Mouse (Mus musculus): ENCODE data around the gene Gm26657. TPM values are rescaled to one million over a fixed set of nuclear protein-coding genes. Genes with fewer than 3 reads are reported as not detected.

Gene Gm26657
- polyA plus RNA-seq, 1 experiment from 2014 or later, result not detected

- WGBS, result 46% methylated on average over 9 of the region's 9 CpGs
- Histone ChIP-seq H3K36me3 (ENCODE audit: control insufficient read depth, insufficient read depth, low read length) (no peaks in the 10 kb centered on the region), H3K27me3 (ENCODE audit: control insufficient read depth, insufficient read depth, low read length) (no peaks in the 10 kb centered on the region), H3K4me3 (ENCODE audit: low read length) (no peak overlapping the region), H3K4me1 (ENCODE audit: control insufficient read depth, insufficient read depth, low read length) (no peaks in the 10 kb centered on the region), H3K4me2 (replicated peaks; ENCODE audit: low read depth, low read length) (no peak overlapping the region), H3K27ac (ENCODE audit: low read depth, low read length) (no peak overlapping the region), H3K9me3 (ENCODE audit: control insufficient read depth, low read length) (no peaks in the 10 kb centered on the region), H3K9ac (ENCODE audit: low read depth, low read length) (no peak overlapping the region)
- no peak for ATAC-seq (ENCODE audit: low FRiP score, low TSS enrichment)
Observed at GRCm38 (mm10) chr4:56720403-56720802, 19.5 kb upstream of the Gm26657 start.

DNA sequence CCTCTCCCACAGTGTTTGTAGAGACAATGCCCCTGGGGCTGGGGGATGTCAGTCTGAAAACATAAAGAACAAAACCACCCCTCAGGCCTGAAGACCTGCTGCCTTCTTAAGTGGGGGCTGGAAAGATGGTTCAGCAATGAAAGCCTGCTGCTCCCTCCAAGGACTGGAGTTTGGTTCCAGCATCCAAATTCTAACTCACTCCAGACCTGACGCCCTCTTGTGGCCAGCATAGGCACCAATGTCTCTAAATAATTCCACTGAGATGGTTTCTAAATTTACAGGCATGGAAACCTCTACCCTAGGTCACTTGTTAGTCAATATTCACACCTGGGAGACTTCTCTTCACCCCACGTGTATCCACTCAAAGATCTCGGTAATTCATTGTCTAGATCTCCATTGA is 18.4 kb upstream of the Gm26657 start:
- Histone ChIP-seq H3K36me3 (ENCODE audit: control insufficient read depth, insufficient read depth, low read length) (no peaks in the 10 kb centered on the region), H3K27ac (ENCODE audit: low read depth, low read length) (no peak overlapping the region), H3K4me3 (ENCODE audit: low read length) (no peak overlapping the region), H3K4me2 (replicated peaks; ENCODE audit: low read depth, low read length) (no peak overlapping the region), H3K9ac (ENCODE audit: low read depth, low read length) (no peak overlapping the region), H3K27me3 (ENCODE audit: control insufficient read depth, insufficient read depth, low read length) (no peaks in the 10 kb centered on the region), H3K4me1 (ENCODE audit: control insufficient read depth, insufficient read depth, low read length) (no peaks in the 10 kb centered on the region), H3K9me3 (ENCODE audit: control insufficient read depth, low read length) (no peaks in the 10 kb centered on the region)
- ATAC-seq (ENCODE audit: low FRiP score, low TSS enrichment), result no peak
- WGBS, result 35% methylated on average over 3 of the region's 3 CpGs

- no peak for ATAC-seq (ENCODE audit: low FRiP score, low TSS enrichment)
- H3K4me3 ChIP-seq (ENCODE audit: low read length), result no peak overlapping the region
- H3K27ac ChIP-seq (ENCODE audit: low read depth, low read length), result no peak overlapping the region
- no peak overlapping the region for H3K9ac ChIP-seq (ENCODE audit: low read depth, low read length)
- H3K4me2 ChIP-seq (replicated peaks; ENCODE audit: low read depth, low read length), result no peak overlapping the region
- H3K27me3 ChIP-seq (ENCODE audit: control insufficient read depth, insufficient read depth, low read length), result no peaks in the 10 kb centered on the region
- no peaks in the 10 kb centered on the region for H3K9me3 ChIP-seq (ENCODE audit: control insufficient read depth, low read length)
- no peaks in the 10 kb centered on the region for H3K4me1 ChIP-seq (ENCODE audit: control insufficient read depth, insufficient read depth, low read length)
- H3K36me3 ChIP-seq (ENCODE audit: control insufficient read depth, insufficient read depth, low read length), result no peaks in the 10 kb centered on the region
- WGBS, result 50% methylated on average over 6 of the region's 6 CpGs
Observed at GRCm38 (mm10) chr4:56722346-56722745, 17.5 kb upstream of the Gm26657 start.

DNA sequence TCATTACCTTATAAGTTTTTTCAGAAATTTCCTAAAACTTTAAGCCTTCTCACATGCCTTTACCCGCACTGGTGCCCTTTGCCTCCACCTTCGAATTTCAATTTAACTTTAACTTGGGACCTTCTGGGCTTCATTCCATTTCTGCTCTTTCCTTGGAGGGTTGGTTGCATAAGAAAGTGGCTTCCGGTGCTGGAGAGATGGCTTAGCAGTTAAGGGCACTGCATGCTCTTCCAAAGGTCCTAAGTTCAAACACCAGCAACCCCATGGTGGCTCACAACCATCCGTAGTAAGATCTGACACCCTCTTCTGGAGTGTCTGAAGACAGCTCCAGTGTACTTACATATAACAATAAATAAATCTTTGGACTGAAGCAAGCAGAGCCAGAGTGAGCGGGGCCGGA is 16.6 kb upstream of the Gm26657 start:
- Histone ChIP-seq H3K9ac (ENCODE audit: low read depth, low read length) (no peak overlapping the region), H3K27me3 (ENCODE audit: control insufficient read depth, insufficient read depth, low read length) (no peaks in the 10 kb centered on the region), H3K36me3 (ENCODE audit: control insufficient read depth, insufficient read depth, low read length) (no peaks in the 10 kb centered on the region), H3K4me3 (ENCODE audit: low read length) (no peak overlapping the region), H3K4me1 (ENCODE audit: control insufficient read depth, insufficient read depth, low read length) (no peaks in the 10 kb centered on the region), H3K27ac (ENCODE audit: low read depth, low read length) (no peak overlapping the region), H3K4me2 (replicated peaks; ENCODE audit: low read depth, low read length) (no peak overlapping the region), H3K9me3 (ENCODE audit: control insufficient read depth, low read length) (no peaks in the 10 kb centered on the region)
- WGBS, result 90% methylated on average over 6 of the region's 6 CpGs
- ATAC-seq (ENCODE audit: low FRiP score, low TSS enrichment), result no peak

DNA sequence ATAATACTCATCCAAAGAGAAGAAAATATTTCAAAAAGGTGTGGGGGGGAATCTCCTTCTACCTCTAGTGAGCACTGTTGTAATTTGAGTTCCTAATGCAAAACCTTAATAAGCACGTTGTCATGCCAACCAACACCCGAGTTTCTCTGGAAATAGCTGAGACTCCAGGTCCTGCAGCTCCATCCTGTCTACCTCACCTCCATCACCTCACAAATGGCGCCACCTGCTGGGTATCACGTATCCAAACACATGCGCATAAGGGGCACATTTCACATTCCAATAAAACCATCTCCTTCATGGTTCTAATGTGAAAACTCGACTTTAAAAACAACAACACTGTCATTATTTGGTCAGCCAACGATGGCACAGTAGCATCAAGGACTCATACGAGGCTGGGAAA is 14.0 kb upstream of the Gm26657 start:
- WGBS, result 61% methylated on average over 8 of the region's 8 CpGs
- Histone ChIP-seq H3K4me1 (ENCODE audit: control insufficient read depth, insufficient read depth, low read length) (no peaks in the 10 kb centered on the region), H3K27ac (ENCODE audit: low read depth, low read length) (no peak overlapping the region), H3K36me3 (ENCODE audit: control insufficient read depth, insufficient read depth, low read length) (no peaks in the 10 kb centered on the region), H3K27me3 (ENCODE audit: control insufficient read depth, insufficient read depth, low read length) (no peaks in the 10 kb centered on the region), H3K4me3 (ENCODE audit: low read length) (no peak overlapping the region), H3K4me2 (replicated peaks; ENCODE audit: low read depth, low read length) (no peak overlapping the region), H3K9me3 (ENCODE audit: control insufficient read depth, low read length) (no peaks in the 10 kb centered on the region), H3K9ac (ENCODE audit: low read depth, low read length) (no peak overlapping the region)
- no peak for ATAC-seq (ENCODE audit: low FRiP score, low TSS enrichment)

DNA sequence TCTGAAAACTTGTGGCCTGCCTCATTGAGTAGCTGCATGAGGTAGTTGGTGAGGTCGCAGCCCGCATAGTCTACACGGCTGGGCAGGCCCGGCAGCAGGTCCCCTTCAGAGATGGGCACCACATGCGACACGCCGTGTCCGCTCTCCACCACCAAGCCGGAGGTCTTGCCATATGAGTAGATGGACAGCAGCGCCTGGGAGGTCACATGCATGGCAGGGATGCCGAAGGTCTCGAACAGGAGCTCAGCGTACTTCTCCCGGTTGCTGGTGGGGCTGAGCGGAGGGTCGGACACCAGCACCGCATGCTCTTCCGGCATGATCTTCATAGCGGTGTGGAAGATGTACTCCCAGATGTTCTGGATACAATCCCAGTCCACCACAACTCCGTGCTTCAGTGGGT is 741 bp downstream of the Gm26657 start:
- Histone ChIP-seq H3K4me3 (ENCODE audit: low read length) (no peak overlapping the region), H3K27ac (ENCODE audit: low read depth, low read length) (no peak overlapping the region), H3K36me3 (ENCODE audit: control insufficient read depth, insufficient read depth, low read length) (no peaks in the 10 kb centered on the region), H3K9ac (ENCODE audit: low read depth, low read length) (no peak overlapping the region), H3K4me2 (replicated peaks; ENCODE audit: low read depth, low read length) (no peak overlapping the region), H3K27me3 (ENCODE audit: control insufficient read depth, insufficient read depth, low read length) (no peaks in the 10 kb centered on the region), H3K9me3 (ENCODE audit: control insufficient read depth, low read length) (no peaks in the 10 kb centered on the region), H3K4me1 (ENCODE audit: control insufficient read depth, insufficient read depth, low read length) (no peaks in the 10 kb centered on the region)
- WGBS, result 96% methylated on average over 20 of the region's 20 CpGs
- no peak for ATAC-seq (ENCODE audit: low FRiP score, low TSS enrichment)

GRCm38 (mm10) chr4:56741041-56741493 is 1.2 kb downstream of the Gm26657 start, which contains the start of gene Actl7b:
Actl7b (minus strand) TSS chr4:56741443.
- Histone ChIP-seq H3K9me3 (ENCODE audit: control insufficient read depth, low read length) (no peaks in the 10 kb centered on the region), H3K36me3 (ENCODE audit: control insufficient read depth, insufficient read depth, low read length) (no peaks in the 10 kb centered on the region), H3K4me3 (ENCODE audit: low read length) (no peak within 1 kb of the TSS), H3K27me3 (ENCODE audit: control insufficient read depth, insufficient read depth, low read length) (no peaks in the 10 kb centered on the region), H3K27ac (ENCODE audit: low read depth, low read length) (no peak within 1 kb of the TSS), H3K4me1 (ENCODE audit: control insufficient read depth, insufficient read depth, low read length) (no peaks in the 10 kb centered on the region), H3K9ac (ENCODE audit: low read depth, low read length) (no peak within 1 kb of the TSS), H3K4me2 (replicated peaks; ENCODE audit: low read depth, low read length) (no peak within 1 kb of the TSS)
- WGBS, result 95% methylated on average over 13 of the region's 13 CpGs
- ATAC-seq (ENCODE audit: low FRiP score, low TSS enrichment), result no peak

- Histone ChIP-seq H3K36me3 (ENCODE audit: control insufficient read depth, insufficient read depth, low read length) (peaks cover 7% of the 10 kb centered on the region; the same call in 1 of the 2 replicates), H3K9ac (ENCODE audit: low read depth, low read length) (no peak overlapping the region), H3K4me1 (ENCODE audit: control insufficient read depth, insufficient read depth, low read length) (no peaks in the 10 kb centered on the region), H3K27ac (ENCODE audit: low read depth, low read length) (no peak overlapping the region), H3K4me2 (replicated peaks; ENCODE audit: low read depth, low read length) (no peak overlapping the region), H3K4me3 (ENCODE audit: low read length) (no peak overlapping the region), H3K27me3 (ENCODE audit: control insufficient read depth, insufficient read depth, low read length) (no peaks in the 10 kb centered on the region), H3K9me3 (ENCODE audit: control insufficient read depth, low read length) (no peaks in the 10 kb centered on the region)
- ATAC-seq (ENCODE audit: low FRiP score, low TSS enrichment), result no peak
- WGBS, result 86% methylated on average over 4 of the region's 4 CpGs
Observed at GRCm38 (mm10) chr4:56742698-56743097, 2.8 kb downstream of the Gm26657 start.

GRCm38 (mm10) chr4:56743363-56744195 is 3.7 kb downstream of the Gm26657 start, which contains the start of gene Actl7a:
Actl7a (plus strand) TSS chr4:56743413.
- no peak within 1 kb of the TSS for H3K9ac ChIP-seq (ENCODE audit: low read depth, low read length)
- peaks cover 8% of the 10 kb centered on the region; the same call in 1 of the 2 replicates for H3K36me3 ChIP-seq (ENCODE audit: control insufficient read depth, insufficient read depth, low read length)
- no peak within 1 kb of the TSS for H3K4me3 ChIP-seq (ENCODE audit: low read length)
- H3K27ac ChIP-seq (ENCODE audit: low read depth, low read length), result no peak within 1 kb of the TSS
- no peak within 1 kb of the TSS for H3K4me2 ChIP-seq (replicated peaks; ENCODE audit: low read depth, low read length)
- H3K9me3 ChIP-seq (ENCODE audit: control insufficient read depth, low read length), result no peaks in the 10 kb centered on the region
- no peaks in the 10 kb centered on the region for H3K4me1 ChIP-seq (ENCODE audit: control insufficient read depth, insufficient read depth, low read length)
- 95% methylated on average over 21 of the region's 21 CpGs for WGBS
- ATAC-seq (ENCODE audit: low FRiP score, low TSS enrichment), result no peak
- no peaks in the 10 kb centered on the region for H3K27me3 ChIP-seq (ENCODE audit: control insufficient read depth, insufficient read depth, low read length)
